Mouse (Mus musculus): ENCODE data around the gene Eef1a1. TPM values are rescaled to one million over a fixed set of nuclear protein-coding genes. Genes with fewer than 3 reads are reported as not detected.
"Not testable (repeated sequence)": the region's sequence is repeated elsewhere in the genome, so short reads cannot be mapped to it uniquely, and the experiment has no call there.

Gene Eef1a1
- total RNA-seq (2021): 1,000 to 10,000 TPM; 2,328 to 2,361 TPM
- long read RNA-seq, experiment 1, transcript Eef1a1-201 (8 exons, 1,794 nt): major isoform, 307 of 422 reads
- long read RNA-seq, experiment 1, partial matches to known transcripts: 97 of 422 reads
- long read RNA-seq, experiment 1, other reads (novel, unspliced or antisense): 18 of 422 reads
- long read RNA-seq, experiment 2, transcript Eef1a1-201 (8 exons, 1,794 nt): major isoform, 265 of 354 reads
- long read RNA-seq, experiment 2, partial matches to known transcripts: 75 of 354 reads
- long read RNA-seq, experiment 2, other reads (novel, unspliced or antisense): 14 of 354 reads

DNA sequence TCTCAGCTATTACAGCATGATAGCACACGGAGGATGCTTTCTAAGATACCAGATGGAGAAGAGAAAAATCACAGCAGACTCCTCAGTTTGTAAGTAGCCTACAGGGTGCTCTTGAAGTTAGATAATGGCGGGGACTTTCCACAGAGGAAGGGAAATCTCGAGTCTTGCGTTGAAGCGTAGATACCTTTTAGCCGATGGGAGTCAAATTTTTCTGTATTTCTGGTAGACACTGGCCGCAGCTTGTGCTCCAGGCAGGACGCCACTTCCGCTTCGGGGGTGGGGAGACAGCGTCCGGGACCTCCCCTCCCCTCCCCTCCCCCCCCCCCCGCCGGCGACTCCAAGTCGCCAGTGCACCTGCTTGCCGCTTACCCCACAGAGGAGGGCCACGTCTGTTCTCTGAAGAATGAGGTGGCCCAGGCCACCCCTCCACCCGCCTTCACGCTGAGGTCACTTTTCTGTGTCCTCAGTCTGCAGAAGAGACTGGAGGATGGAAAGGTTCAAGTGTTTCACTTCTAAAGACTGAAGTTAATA lies at the start of gene Eef1a1:
TSS of gene Eef1a1 (minus strand) at position 262 of the 531 bp plus-strand sequence.
- DNase-seq (ENCODE audit: low spot score in 2 of 2): peak; percentile 40 to 48

DNA sequence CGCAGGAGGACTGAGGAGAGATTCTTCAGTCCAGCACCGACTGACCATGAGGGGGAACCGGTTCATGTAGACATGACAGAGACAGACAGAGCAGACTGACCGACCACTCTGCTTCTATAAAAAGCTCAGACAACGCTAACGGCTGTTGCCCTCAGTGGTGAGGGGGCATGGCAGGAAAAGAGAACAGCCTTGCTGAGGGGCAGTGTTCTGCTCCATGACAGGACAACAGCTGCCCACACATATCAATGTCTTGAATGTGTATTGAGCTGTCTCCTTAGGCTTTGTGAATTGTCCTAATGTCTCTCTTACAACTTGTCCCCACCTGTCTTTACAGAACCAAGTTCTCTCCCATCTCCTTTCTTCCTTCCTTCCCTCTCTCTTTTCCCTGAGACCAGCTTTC lies 49.5 kb upstream of the Eef1a1 start:
- no peak for DNase-seq (ENCODE audit: low spot score in 2 of 2)

DNA sequence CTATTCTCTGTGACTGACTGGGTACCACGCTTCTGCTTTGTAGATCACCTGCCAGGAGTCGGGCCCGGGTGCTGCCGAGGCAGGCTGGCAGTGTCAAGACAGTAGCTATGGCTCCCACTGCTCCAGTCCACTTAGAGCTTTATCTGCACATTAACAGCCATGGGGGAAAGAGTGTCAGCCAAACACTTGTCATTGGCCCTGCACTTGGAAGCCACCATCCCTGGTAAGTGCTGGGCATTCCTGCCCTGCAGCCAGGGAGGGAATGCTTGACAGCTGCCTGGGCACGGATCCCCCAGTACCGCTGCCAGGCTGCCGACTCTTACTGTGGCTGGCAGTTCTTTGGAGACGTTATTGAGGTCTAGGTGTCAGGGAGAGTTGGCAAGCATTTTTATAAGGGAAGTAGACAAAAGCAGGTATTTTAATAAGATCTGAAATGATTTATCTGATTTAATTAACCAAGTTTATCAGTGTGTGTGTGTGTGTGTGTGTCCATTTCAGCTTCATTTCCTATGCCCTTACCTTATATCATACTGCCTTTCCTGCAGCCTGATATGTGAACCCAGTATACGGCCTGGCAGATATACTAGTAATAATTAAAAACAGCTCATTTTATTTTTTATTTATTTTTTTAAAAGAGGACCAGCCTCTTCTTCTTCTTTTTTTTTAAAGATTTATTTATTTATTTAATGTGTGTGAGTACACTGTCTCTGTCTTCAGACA lies 48.4 kb upstream of the Eef1a1 start:
- no peak for DNase-seq (ENCODE audit: low spot score in 2 of 2)

DNA sequence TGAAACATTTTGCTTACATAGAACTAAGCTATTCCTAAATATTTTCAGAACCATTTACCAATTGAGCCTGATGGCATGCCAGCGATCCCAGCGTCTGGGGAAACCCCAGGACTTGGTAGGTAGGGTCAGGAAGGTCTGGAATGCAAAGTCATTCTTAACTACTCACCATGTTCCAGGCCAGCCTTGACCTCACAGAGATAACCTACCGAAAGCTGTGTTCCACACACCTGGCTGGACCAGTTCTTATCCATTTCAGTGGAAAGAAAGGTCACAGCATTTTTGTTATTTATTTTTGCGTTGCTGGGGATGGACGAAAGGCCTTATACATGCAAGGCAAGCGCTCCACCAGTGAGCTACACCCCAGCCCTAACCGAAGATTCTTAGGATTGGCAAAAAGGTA lies 45.7 kb upstream of the Eef1a1 start:
- no peak for DNase-seq (ENCODE audit: low spot score in 2 of 2)

DNA sequence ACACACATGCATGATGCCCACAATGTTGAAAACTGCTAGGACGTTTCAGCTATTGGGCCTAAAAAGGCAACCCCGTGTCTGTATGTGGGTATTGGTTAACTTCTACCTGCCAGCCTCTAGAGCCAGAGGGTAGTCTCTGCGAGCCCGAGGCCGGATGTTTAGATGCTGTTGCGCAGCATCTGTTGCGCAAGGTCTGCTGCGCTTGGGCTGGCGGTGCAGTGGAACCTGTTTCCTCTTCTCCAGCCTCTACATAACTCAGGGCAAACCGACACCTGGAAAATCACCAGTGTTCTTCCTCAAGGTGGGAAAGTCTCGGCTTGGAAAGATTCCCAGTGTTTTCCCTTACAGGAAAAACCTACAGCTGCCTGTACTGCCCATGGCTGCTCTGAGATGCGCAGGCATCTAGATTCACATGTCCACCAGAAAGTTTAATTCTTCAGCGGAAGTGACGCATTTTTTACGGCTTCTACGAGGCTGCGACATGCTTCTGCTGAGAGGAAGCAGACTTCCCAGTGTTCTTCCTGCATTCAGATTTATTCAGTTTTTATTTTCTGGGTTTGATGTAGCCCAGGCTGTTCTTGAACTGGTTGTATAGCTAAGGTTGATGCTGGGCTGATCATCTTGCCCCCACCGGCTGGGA lies 44.5 kb upstream of the Eef1a1 start:
- DNase-seq (ENCODE audit: low spot score in 2 of 2): no peak

DNA sequence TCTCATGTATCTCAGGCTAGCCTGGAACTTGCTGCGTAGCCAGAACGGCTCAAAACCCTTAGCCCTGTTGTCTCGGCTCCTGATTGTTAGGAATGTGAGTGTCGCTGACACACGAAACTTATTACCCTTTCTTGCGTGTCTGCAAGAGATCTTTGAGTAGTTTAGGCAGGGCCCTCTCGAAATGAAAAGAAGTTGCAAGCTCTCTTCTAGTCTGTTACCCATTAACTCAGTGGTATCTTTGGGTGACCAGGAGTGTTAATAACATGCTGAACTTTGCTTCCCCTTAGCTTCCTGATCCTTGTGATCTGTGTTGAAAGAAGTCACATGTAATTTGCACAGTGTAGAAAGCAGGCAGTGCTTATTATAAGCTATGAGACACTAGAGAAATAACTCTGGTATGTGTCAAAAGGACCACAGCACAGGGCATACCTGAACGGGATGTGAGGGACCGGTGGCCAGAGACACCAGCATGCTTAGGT lies 43.4 kb upstream of the Eef1a1 start:
- no peak for DNase-seq (ENCODE audit: low spot score in 2 of 2)

DNA sequence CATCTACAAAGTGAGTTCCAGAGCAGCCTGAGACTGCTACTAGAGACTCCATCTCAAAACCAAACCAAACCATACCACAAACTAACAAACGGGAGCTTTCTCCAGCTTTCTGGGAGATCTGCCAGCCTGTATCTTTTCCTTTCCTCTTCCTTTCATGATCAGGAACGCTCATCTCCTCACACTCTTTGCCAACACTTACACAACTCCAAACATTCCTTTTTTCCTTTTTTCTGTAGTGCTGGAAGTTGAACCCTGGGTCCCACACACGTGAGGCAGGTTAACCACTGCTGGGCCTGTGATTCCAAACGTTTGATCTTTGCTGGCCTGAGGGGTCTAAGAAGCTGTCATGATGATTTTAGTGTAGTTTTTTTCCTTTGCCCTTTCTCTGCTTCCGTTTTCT lies 42.9 kb upstream of the Eef1a1 start:
- no peak for DNase-seq (ENCODE audit: low spot score in 2 of 2)

DNA sequence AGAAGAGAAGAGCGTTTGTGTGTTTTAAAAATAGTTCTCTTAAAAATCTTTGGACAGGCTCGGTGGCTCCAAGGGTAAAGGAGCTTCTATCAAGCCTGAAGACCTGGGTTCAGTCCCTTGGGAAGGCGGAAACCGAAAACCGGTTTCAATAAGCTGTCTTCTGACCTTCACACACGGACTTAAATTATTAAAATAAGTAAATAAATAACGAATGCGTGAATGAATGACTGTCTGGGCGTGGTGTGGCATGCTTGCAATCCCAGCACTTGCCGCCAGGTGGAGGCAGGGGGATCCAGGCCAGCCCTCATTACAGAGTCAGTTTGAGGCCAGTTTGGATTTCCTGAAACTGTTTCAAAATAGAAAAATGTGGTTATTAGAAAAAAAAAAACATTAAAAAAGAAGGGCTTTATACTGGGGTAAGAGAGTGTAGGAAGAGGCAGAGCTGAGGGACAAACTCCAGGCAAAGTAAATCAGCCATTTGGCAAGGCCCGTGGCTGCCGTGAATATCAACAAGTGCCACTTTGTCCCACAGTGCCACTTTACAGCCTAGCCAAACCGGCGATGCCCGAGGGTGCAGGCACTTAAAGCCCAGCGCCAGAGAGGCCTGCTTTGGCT lies 38.9 kb upstream of the Eef1a1 start:
- DNase-seq (ENCODE audit: low spot score in 2 of 2): peak; percentile 78 to 81

DNA sequence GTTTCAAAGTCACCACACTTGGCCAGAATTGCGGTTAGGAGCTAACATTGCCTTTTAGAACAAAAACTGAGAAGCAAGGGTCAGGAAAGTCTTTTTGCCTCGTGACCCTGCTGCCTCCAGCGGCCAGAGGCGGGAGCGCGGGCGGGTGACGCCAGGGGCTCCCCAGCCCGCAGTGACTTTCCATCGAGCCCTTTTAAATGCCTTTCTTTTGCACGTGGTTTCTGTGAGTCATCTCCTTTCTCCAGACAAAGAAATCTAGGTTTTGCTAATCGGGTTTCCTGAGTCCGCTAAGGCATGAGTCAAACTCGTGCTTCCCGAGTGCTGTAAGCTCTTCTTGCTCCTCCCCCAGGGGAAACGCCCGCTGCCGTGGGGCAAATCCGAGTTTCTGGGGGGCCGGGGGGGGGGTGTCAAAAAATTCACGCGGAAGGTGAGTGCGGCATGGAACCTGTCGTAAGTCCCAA lies 38.4 kb upstream of the Eef1a1 start:
- peak; percentile 49 to 63 for DNase-seq (ENCODE audit: low spot score in 2 of 2)

DNA sequence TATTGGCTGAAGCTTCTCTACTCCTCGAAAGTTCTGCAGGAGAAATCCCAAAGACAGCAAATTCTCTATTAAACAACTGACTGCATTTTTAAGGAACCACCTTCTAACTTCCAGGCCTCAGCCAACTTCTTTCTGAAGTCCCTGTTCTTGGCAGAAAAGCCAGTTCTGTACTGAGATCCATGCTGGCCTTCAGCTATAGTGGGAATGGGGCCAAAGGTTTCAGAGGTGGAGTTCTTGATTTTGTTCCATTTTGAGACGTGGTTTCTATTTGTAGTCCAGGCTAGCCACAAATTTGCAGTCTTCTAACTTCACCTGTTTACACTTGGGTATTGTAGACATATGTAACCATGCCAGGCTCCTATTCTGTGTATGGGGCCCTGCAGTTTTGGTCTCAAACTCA lies 37.3 kb upstream of the Eef1a1 start:
- no peak for DNase-seq (ENCODE audit: low spot score in 2 of 2)

DNA sequence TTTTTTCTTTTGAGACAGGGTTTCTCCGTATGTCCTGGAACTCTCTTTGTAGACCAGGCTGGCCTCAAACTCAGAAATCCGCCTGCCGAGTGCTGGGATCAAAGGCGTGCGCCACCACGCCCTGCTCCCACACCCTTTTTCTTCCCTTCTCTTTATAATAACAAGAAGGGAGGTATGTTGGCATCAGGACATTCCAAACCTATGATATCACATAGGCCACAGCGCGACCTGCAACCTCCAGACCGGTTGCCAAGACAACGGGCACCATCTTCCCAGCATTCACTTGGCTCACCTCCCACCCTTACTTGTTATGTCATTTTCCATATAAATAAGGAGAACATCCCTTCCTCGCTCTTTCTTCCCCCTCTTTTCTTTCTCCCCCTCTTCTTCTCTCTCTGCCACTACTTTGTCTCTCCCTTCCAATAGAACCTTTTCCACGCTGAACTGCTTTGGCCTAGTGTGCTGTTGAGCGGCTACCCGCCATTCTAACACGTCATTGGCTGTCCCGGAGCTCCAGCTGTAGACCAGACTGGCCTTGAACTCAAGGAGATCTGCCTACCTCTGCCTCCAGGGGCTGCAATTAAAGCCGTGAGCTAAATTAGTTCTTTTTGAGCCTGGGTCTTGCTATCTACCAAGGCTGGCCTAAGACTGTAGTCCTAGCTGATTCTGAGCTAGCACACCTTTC lies 36.6 kb upstream of the Eef1a1 start:
- DNase-seq (ENCODE audit: low spot score in 2 of 2): no peak

DNA sequence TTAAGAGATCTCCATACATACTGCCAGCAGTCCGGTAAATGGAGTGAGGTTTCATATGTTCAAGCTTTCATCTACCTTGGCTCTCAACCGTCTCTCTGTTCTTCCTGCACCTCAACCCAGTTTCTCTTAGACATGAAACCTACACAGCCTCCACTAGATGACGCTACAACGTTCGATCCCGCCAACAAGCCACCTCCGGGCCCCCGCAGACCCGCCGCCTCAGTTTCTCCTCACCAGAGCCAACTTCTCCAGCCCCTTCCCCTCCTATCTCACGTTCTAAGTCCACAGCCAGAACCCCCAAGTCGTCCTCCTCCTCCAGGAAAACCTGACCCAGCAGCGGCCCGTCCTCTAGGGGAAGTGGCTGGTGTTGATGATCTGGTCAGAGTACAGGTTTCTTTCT lies 32.7 kb upstream of the Eef1a1 start:
- DNase-seq (ENCODE audit: low spot score in 2 of 2): no peak

DNA sequence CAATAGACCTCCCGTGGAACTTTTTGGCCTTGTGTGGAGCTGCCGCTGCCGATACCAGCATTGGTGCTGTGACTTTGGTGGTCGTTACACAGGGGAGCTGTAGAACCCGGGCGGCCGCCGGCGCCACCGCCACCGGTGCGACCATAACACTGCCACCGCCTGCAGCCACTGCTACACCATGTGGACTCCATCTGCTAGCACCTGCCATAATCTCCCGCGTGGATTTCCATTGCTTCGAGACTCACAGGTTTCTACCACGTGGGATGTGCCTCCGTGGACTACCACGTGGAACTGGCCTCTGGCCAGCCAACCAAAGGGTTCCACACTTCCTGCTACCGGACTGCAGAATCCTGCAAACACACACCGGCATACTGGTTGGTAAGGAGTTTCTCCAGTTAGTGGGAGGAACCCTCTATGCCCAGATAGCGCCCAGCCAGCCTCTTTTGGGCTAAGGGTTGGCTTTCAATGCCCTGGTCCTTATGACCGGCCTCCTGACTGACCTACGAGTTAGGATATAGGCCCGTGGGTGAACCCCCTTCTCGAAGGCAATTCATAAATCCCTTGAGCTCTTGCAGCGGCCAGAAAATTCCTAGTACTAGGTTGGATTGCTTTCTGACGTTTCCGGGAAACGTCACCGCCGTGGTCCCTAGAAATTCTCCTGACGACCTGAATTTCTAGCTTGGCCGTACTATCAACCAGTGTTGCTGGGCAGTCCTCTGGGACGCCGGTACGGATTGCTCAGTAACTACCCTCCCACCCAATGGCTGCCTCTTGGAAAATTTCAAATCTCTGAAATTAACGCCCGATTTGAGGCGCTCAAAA lies 32.0 kb upstream of the Eef1a1 start:
- DNase-seq (ENCODE audit: low spot score in 2 of 2): peak; percentile 25 to 31

DNA sequence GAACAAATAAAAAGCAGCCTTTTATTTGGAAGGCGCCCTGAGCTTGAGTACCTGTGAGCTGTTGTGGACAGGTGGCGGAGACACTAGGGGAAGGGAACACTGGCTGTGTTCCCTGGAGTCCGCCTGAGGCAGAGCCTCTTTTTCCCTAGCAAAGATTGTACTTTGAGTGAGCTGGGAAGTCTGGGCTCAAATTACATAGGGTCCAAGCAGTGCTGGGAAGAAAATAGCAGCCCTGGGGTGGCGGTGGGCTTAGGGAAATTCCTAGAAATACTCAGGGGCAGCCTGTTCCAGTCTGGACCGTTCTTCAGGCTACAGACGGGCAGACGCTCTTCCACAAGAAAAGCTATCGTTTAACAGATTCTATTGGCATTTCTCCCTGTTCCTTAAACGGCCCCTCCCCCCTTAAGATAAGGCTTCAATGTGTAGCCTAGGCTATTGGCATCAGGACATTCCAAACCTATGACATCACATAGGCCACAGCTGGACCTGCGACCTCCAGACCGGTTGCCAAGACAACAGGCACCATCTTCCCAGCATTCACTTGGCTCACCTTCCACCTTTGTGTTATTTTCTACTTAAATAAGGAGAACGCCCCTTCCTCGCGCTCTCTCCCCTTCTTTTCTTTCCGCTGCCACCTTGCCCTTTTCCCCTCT lies 31.3 kb upstream of the Eef1a1 start:
- no peak for DNase-seq (ENCODE audit: low spot score in 2 of 2)

DNA sequence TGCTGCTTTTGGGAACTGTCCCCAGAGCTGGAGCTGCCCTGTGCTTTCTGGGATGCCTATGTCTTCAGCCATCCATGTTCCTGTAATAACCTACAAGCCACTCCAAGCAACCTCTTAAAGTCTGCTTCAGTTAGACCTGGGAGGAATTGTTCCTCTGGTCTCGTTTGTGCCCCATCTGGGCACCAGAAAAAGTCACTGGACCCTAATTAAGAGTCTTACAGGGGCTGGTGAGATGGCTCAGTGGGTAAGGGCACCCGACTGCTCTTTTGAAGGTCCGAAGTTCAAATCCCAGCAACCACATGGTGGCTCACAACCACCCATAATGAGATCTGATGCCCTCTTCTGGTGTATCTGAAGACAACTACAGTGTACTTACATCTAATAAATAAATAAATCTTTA lies 28.3 kb upstream of the Eef1a1 start:
- not testable (repeated sequence) for DNase-seq (ENCODE audit: low spot score in 2 of 2)

DNA sequence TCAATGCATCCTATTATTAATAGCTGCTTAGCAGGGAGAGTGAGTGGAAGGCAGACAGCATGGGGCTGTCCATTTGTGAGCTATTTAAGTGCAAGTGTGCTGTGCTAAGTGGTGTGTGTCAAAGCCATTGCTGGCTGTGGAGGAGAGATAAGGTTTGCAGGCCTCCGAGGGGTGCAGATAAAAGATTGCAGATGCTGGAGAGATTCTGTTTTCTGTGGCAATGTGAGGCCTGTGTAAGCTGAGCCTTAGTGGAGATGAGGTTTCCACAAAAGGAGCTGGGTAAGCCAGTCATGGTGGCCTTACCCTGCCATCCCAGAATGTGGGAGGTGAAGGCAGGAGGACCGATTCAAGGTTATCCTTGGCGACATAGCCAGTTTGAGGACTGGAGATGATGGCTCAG lies 27.2 kb upstream of the Eef1a1 start:
- DNase-seq (ENCODE audit: low spot score in 2 of 2): no peak

DNA sequence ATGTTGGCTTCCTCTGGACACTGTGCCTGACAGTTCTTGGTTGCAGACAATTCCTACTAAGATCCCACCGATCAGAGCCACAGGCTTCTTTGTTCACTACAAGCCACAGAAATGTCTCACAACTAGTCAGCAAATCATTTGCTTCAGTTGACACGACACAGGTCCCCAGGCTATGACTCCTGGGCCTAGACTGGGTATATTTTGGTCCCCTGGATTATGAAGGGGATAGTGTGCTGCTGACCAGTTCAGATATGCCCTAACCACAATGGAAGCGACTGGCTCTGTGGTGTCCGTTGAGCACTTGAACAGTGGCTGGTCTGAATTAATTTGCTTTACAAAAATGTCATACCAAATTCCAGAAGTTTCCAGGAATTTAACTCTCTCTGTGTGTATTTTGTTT lies 25.7 kb upstream of the Eef1a1 start:
- DNase-seq (ENCODE audit: low spot score in 2 of 2): no peak

DNA sequence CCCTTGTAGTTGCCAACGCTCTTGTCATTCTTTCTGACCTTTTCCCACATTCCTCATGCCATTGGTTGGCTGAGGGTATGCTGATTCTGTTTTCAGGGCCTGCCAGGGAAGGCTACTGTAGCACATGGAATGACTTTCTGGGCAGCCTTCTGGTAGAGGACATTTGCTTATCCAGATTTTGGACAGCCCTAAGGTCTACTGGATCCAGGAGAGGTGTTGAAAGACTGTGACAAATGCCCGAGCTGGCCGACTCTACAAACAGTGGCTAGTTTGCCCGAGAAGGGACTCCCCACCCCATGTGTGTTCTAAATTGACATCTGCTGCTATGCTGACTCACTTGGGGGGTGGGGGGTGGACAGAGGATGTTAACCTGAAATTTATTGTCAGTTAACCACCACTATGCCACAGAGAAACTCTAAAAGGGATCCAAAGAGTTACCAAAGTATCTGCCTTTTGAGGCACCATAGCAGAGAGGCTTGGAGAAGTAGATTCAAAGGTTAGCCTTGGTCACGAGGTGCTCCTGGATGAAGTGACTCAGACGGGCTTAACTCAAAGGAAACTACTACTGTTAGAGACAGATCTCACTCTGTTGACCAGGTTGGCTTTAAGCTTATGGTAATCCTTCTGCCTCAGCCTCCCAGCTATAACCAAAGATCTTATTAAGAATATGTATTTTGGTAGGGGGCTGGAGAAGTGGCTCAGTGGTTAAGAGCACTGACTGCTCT lies 25.0 kb upstream of the Eef1a1 start:
- no peak for DNase-seq (ENCODE audit: low spot score in 2 of 2)

DNA sequence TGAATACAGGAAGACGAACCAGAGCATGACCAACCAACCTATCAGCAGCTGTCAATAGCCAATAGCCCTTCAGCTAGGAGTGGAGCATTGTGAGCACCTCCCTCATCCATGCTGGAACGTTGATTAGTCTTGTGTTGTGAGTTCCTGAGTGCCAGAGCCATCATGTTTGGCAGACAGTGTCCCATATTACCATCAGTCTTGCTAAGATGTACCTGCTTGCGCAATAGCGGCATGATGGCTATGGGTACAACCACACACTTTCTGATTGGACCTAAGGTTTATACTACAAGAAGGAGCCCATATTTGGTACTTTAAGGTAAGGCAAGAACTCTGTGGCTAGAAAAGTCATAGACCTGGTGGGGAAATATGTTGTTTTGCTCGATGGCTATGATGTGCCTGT lies 22.8 kb upstream of the Eef1a1 start:
- no peak for DNase-seq (ENCODE audit: low spot score in 2 of 2)

Measured in left cerebral cortex, adult 18-20 months (tissue).